Mouse (Mus musculus) ZHBTc4 (cell line): ENCODE measurements at regions not wholly inside any gene's neighbourhood (a gene's known extent, or its start where the extent isn't known, plus 50 kb on each side); places are given as distances from the start of the nearest gene placed in this dataset.

ENCODE experiments used
- DNase-seq: peaks from one replicate; pipeline ENCODE4 v3.0.0-alpha.2; 2011; ENCODE audit warnings: low read depth, low spot score

- peak; percentile 82 for DNase-seq
Measured at GRCm38 (mm10) chr5:43422815-43423687, 92.3 kb upstream of the C1qtnf7 start.

GRCm38 (mm10) chr5:43424551-43425257, 90.6 kb upstream of the C1qtnf7 start:
- peak; percentile 45 for DNase-seq

- no peak for DNase-seq
Measured at GRCm38 (mm10) chr5:43433337-43433736, 82.0 kb upstream of the C1qtnf7 start.

GRCm38 (mm10) chr5:43439191-43439590, 76.1 kb upstream of the C1qtnf7 start:
- DNase-seq = no peak

- DNase-seq = no peak
Measured at GRCm38 (mm10) chr5:43441306-43441705, 74.0 kb upstream of the C1qtnf7 start.

- no peak for DNase-seq
Measured at GRCm38 (mm10) chr5:43444582-43445214, 70.6 kb upstream of the C1qtnf7 start.

- DNase-seq = no peak
Measured at GRCm38 (mm10) chr5:43445620-43446019, 69.7 kb upstream of the C1qtnf7 start.

GRCm38 (mm10) chr5:43446295-43446694, 69.0 kb upstream of the C1qtnf7 start:
- no peak for DNase-seq

GRCm38 (mm10) chr5:43456018-43456417, 59.3 kb upstream of the C1qtnf7 start:
- no peak for DNase-seq

- no peak for DNase-seq
Measured at GRCm38 (mm10) chr5:43457725-43458124, 57.6 kb upstream of the C1qtnf7 start.

- DNase-seq = no peak
Measured at GRCm38 (mm10) chr5:43461987-43462715, 53.2 kb upstream of the C1qtnf7 start.
